Mouse (Mus musculus) bone marrow, adult 2 months (tissue): ENCODE measurements around the gene Vmp1.

Experiments used
- CTCF ChIP-seq: fragments of 200-500 bp; IDR thresholded peaks from 2 replicates; pipeline ENCODE4 v1.5.1; 2011; ENCODE audit warnings: low read length, control low read depth; ENCODE audit not compliant: control insufficient read depth, insufficient read depth
- POLR2A ChIP-seq: fragments of 200-500 bp; IDR thresholded peaks from 2 replicates; pipeline ENCODE4 v1.6.1; 2011; ENCODE audit warnings: low read depth, mild to moderate bottlenecking, control low read depth, low read length, borderline replicate concordance; ENCODE audit not compliant: control insufficient read depth

DNA sequence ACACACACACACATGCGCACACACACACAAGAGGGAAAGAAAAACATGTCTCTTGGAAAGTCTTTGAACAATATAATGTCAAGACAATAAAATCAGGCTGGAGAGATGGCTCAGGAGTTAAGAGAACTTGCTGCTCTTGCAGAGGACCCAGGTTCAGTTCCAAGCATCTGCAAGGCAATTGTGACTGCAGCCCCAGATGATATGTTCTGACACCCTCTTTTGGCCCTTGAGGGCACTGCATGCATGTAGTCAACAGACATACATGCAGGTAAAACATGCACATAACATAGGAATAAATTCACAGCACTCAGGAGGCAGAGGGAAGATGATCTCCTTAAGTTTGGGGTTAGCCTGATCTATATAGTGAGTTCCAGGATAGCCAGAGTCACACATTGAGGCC lies 136.2 kb downstream of the Vmp1 start:
- TF ChIP-seq POLR2A: no peak
- no peak for TF ChIP-seq CTCF
